Mouse (Mus musculus) intestine, postnatal 0 days (tissue): ENCODE results near the gene Evi5. TPM values are rescaled to one million over a fixed set of nuclear protein-coding genes. Genes with fewer than 3 reads are reported as not detected.

Experiments
- ATAC-seq: fragments of 200-750 bp; cut with Nextera tagmentation; 2 replicates; pipeline ENCODE4 v1.8.0; 2017; ENCODE audit warnings: mild to moderate bottlenecking, moderate TSS enrichment, moderate library complexity
- H3K27ac ChIP-seq: fragments of 300-500 bp; sonication (generic); 2 replicates; pipeline ENCODE4 v1.5.1; 2014; ENCODE audit warnings: mild to moderate bottlenecking, low read depth, low read length, moderate library complexity
- H3K27me3 ChIP-seq: fragments of 300-500 bp; sonication (generic); replicated peaks from 2 replicates; pipeline ENCODE4 v1.6.1; 2014; ENCODE audit warnings: low read length, mixed read lengths; ENCODE audit not compliant: control insufficient read depth, insufficient read depth
- H3K36me3 ChIP-seq: fragments of 300-500 bp; sonication (generic); 2 replicates; pipeline ENCODE4 v1.6.1; 2014; ENCODE audit warnings: mild to moderate bottlenecking, moderate library complexity; ENCODE audit not compliant: control insufficient read depth, insufficient read depth
- H3K4me1 ChIP-seq: fragments of 300-500 bp; sonication (generic); replicated peaks from 2 replicates; pipeline ENCODE4 v1.6.1; 2014; ENCODE audit warnings: antibody characterized with exemption, low read length, mixed read lengths; ENCODE audit not compliant: control insufficient read depth, insufficient read depth
- H3K4me2 ChIP-seq: fragments of 300-500 bp; sonication (generic); replicated peaks from 2 replicates; pipeline ENCODE4 v1.6.1; 2014; ENCODE audit warnings: low read depth, mild to moderate bottlenecking, moderate library complexity
- H3K4me3 ChIP-seq: fragments of 300-500 bp; sonication (generic); 2 replicates; pipeline ENCODE4 v1.5.1; 2014; ENCODE audit warnings: low read depth, low read length
- H3K9ac ChIP-seq: fragments of 300-500 bp; sonication (generic); 2 replicates; pipeline ENCODE4 v1.6.1; 2014; ENCODE audit warnings: mild to moderate bottlenecking, low read depth, low read length
- H3K9me3 ChIP-seq: fragments of 300-500 bp; sonication (generic); 2 replicates; pipeline ENCODE4 v1.6.1; 2016; ENCODE audit warnings: mixed run types; ENCODE audit not compliant: control insufficient read depth
- CTCF ChIP-seq: sonication (generic); IDR thresholded peaks from 2 replicates; pipeline ENCODE4 v1.5.1; 2016; ENCODE audit warnings: low read depth, mild to moderate bottlenecking, control low read depth, antibody characterized with exemption, moderate library complexity
- WGBS: fragments of 180-500 bp; shearing (Covaris S2); extraction: QIAGEN DNeasy Blood & Tissue Kit; methylation state at CpG from one replicate; pipeline ENCODE4 v1.1.7; 2014; 5-methylcytosine and 5-hydroxymethylcytosine counted together
- polyA plus RNA-seq: library from polyadenylated mRNA; unstranded; fragments of >200 nt; fragmentation: Nextera tagmentation; extraction: Ambion mirVana; gene quantifications from 2 replicates; pipeline ENCODE4 v1.2.1, GENCODE M21; 2015

Gene Evi5
- polyA plus RNA-seq, 1 experiment from 2014 or later: 39.7 TPM

GRCm38 (mm10) chr5:107848964-107849363 lies 25.9 kb downstream of the Evi5 start:
- no peak overlapping the region for H3K9ac ChIP-seq
- H3K4me1 ChIP-seq: no peaks in the 10 kb centered on the region
- no peak overlapping the region for H3K4me2 ChIP-seq
- WGBS: 90% methylated on average over 4 of the region's 4 CpGs
- no peaks in the 10 kb centered on the region for H3K36me3 ChIP-seq
- H3K27ac ChIP-seq: no peak overlapping the region
- ATAC-seq: no peak
- no peaks in the 10 kb centered on the region for H3K9me3 ChIP-seq
- TF ChIP-seq CTCF: no peak
- no peak overlapping the region for H3K4me3 ChIP-seq
- no peaks in the 10 kb centered on the region for H3K27me3 ChIP-seq

GRCm38 (mm10) chr5:107847817-107848216 lies 27.1 kb downstream of the Evi5 start:
- no peak for ATAC-seq
- Histone ChIP-seq H3K9ac (no peak overlapping the region), H3K27ac (no peak overlapping the region), H3K9me3 (no peaks in the 10 kb centered on the region), H3K4me2 (no peak overlapping the region), H3K27me3 (no peaks in the 10 kb centered on the region), H3K36me3 (no peaks in the 10 kb centered on the region), H3K4me3 (no peak overlapping the region), H3K4me1 (no peaks in the 10 kb centered on the region)
- no peak for TF ChIP-seq CTCF
- WGBS: 84% methylated on average over 2 of the region's 2 CpGs

GRCm38 (mm10) chr5:107847349-107847748 lies 27.6 kb downstream of the Evi5 start:
- no peak for TF ChIP-seq CTCF
- no peak overlapping the region for H3K4me2 ChIP-seq
- no peak overlapping the region for H3K9ac ChIP-seq
- H3K4me1 ChIP-seq: no peaks in the 10 kb centered on the region
- 74% methylated on average over 5 of the region's 5 CpGs for WGBS
- no peak overlapping the region for H3K4me3 ChIP-seq
- no peaks in the 10 kb centered on the region for H3K27me3 ChIP-seq
- H3K27ac ChIP-seq: no peak overlapping the region
- ATAC-seq: no peak
- H3K9me3 ChIP-seq: no peaks in the 10 kb centered on the region
- H3K36me3 ChIP-seq: no peaks in the 10 kb centered on the region

- no peaks in the 10 kb centered on the region for H3K9me3 ChIP-seq
- TF ChIP-seq CTCF: no peak
- peak; percentile 63 for ATAC-seq
- no peak overlapping the region for H3K4me2 ChIP-seq
- H3K9ac ChIP-seq: no peak overlapping the region
- H3K36me3 ChIP-seq: no peaks in the 10 kb centered on the region
- 0 out of 2 replicates have a peak overlapping the region, but pooled peaks have one; percentile 21 for H3K27ac ChIP-seq
- H3K4me3 ChIP-seq: no peak overlapping the region
- no peaks in the 10 kb centered on the region for H3K4me1 ChIP-seq
- no peaks in the 10 kb centered on the region for H3K27me3 ChIP-seq
- WGBS: 62% methylated on average over 5 of the region's 5 CpGs
Observed at GRCm38 (mm10) chr5:107840549-107841238, 34.2 kb downstream of the Evi5 start.

GRCm38 (mm10) chr5:107838891-107839644 lies 35.8 kb downstream of the Evi5 start:
- 30% methylated on average over 3 of the region's 3 CpGs for WGBS
- H3K4me1 ChIP-seq: no peaks in the 10 kb centered on the region
- no peaks in the 10 kb centered on the region for H3K27me3 ChIP-seq
- TF ChIP-seq CTCF: no peak
- no peak overlapping the region for H3K4me2 ChIP-seq
- H3K9ac ChIP-seq: no peak overlapping the region
- no peak overlapping the region for H3K27ac ChIP-seq
- no peaks in the 10 kb centered on the region for H3K9me3 ChIP-seq
- no peak for ATAC-seq
- no peaks in the 10 kb centered on the region for H3K36me3 ChIP-seq
- no peak overlapping the region for H3K4me3 ChIP-seq

GRCm38 (mm10) chr5:107834287-107834686 lies 40.6 kb downstream of the Evi5 start:
- H3K4me3 ChIP-seq: no peak overlapping the region
- H3K4me1 ChIP-seq: no peaks in the 10 kb centered on the region
- H3K36me3 ChIP-seq: peaks cover 8% of the 10 kb centered on the region; the same call in 1 of the 2 replicates
- ATAC-seq: no peak
- H3K9me3 ChIP-seq: no peaks in the 10 kb centered on the region
- no peak overlapping the region for H3K27ac ChIP-seq
- no peak for TF ChIP-seq CTCF
- WGBS: 32% methylated on average over 1 of the region's 1 CpGs
- no peak overlapping the region for H3K9ac ChIP-seq
- no peaks in the 10 kb centered on the region for H3K27me3 ChIP-seq
- no peak overlapping the region for H3K4me2 ChIP-seq
